Mouse (Mus musculus) liver, embryonic 16.5 days (tissue): Measurements from ENCODE around the gene Tln1. TPM values are rescaled to one million over a fixed set of nuclear protein-coding genes. Genes with fewer than 3 reads are reported as not detected.

ENCODE experiments used
- ATAC-seq: fragments of 200-750 bp; cut with Nextera tagmentation; 2 replicates; pipeline ENCODE4 v1.8.0; 2017; ENCODE audit warnings: low read depth, mild to moderate bottlenecking, moderate number of reproducible peaks, moderate library complexity
- H3K27ac ChIP-seq: fragments of 300-500 bp; sonication (generic); 2 replicates; pipeline ENCODE4 v1.5.1; 2014; ENCODE audit warnings: mild to moderate bottlenecking, low read length
- H3K27me3 ChIP-seq: fragments of 300-500 bp; sonication (generic); 2 replicates; pipeline ENCODE4 v1.6.1; 2014; ENCODE audit warnings: low read depth, low read length, mixed read lengths; ENCODE audit not compliant: control insufficient read depth, insufficient read depth
- H3K36me3 ChIP-seq: fragments of 300-500 bp; sonication (generic); 2 replicates; pipeline ENCODE4 v1.6.1; 2014; ENCODE audit warnings: mild to moderate bottlenecking; ENCODE audit not compliant: control insufficient read depth, insufficient read depth
- H3K4me1 ChIP-seq: fragments of 300-500 bp; sonication (generic); 2 replicates; pipeline ENCODE4 v1.6.1; 2014; ENCODE audit warnings: low read depth, low read length, mixed read lengths; ENCODE audit not compliant: control insufficient read depth
- H3K4me2 ChIP-seq: fragments of 300-500 bp; sonication (generic); 2 replicates; pipeline ENCODE4 v1.6.1; 2014; ENCODE audit warnings: low read depth, low read length, mixed read lengths
- H3K4me3 ChIP-seq: fragments of 300-500 bp; sonication (generic); 2 replicates; pipeline ENCODE4 v1.5.1; 2014; ENCODE audit warnings: low read depth, mild to moderate bottlenecking, low read length
- H3K9ac ChIP-seq: fragments of 300-500 bp; sonication (generic); 2 replicates; pipeline ENCODE4 v1.6.1; 2014; ENCODE audit warnings: low read depth, low read length
- H3K9me3 ChIP-seq: fragments of 300-500 bp; sonication (generic); replicated peaks from 2 replicates; pipeline ENCODE4 v1.6.1; 2016; ENCODE audit warnings: low read length; ENCODE audit not compliant: control insufficient read depth
- WGBS: fragments of 180-500 bp; shearing (Covaris S2); extraction: QIAGEN DNeasy Blood & Tissue Kit; methylation state at CpG from one replicate; pipeline ENCODE4 v1.1.7; 2014; ENCODE audit not compliant: insufficient replicate concordance; 5-methylcytosine and 5-hydroxymethylcytosine counted together
- polyA plus RNA-seq: library from polyadenylated mRNA; unstranded; fragments of >200 nt; fragmentation: Nextera tagmentation; extraction: Ambion mirVana; gene quantifications from 2 replicates; pipeline ENCODE4 v1.2.1, GENCODE M21; 2015

The Tln1 gene
- polyA plus RNA-seq, 1 experiment from 2014 or later = 38.2 TPM

GRCm38 (mm10) chr4:43580721-43581120 is 18.2 kb upstream of the Tln1 start:
- no peaks in the 10 kb centered on the region for H3K9me3 ChIP-seq
- no peak overlapping the region for H3K27ac ChIP-seq
- H3K4me3 ChIP-seq = no peak overlapping the region
- H3K27me3 ChIP-seq = no peaks in the 10 kb centered on the region
- peaks cover 33% of the 10 kb centered on the region for H3K36me3 ChIP-seq
- H3K4me1 ChIP-seq = peaks cover 34% of the 10 kb centered on the region
- no peak overlapping the region for H3K4me2 ChIP-seq
- WGBS = 86% methylated on average over 5 of the region's 5 CpGs
- no peak for ATAC-seq
- no peak overlapping the region for H3K9ac ChIP-seq

GRCm38 (mm10) chr4:43579731-43580130 is 17.2 kb upstream of the Tln1 start:
- Histone ChIP-seq H3K4me3 (peak overlapping the region; percentile 91), H3K36me3 (peaks cover 33% of the 10 kb centered on the region), H3K27ac (no peak overlapping the region), H3K4me2 (peak overlapping the region; percentile 94), H3K9me3 (no peaks in the 10 kb centered on the region), H3K9ac (peak overlapping the region; percentile 85), H3K27me3 (no peaks in the 10 kb centered on the region), H3K4me1 (peaks cover 39% of the 10 kb centered on the region)
- no peak for ATAC-seq
- WGBS = 71% methylated on average over 6 of the region's 6 CpGs

- no peak for ATAC-seq
- Histone ChIP-seq H3K4me3 (peak overlapping the region; percentile 91), H3K36me3 (peaks cover 33% of the 10 kb centered on the region), H3K9me3 (no peaks in the 10 kb centered on the region), H3K9ac (peak overlapping the region; percentile 85), H3K27ac (peak overlapping the region; percentile 92), H3K4me1 (peaks cover 39% of the 10 kb centered on the region), H3K27me3 (no peaks in the 10 kb centered on the region), H3K4me2 (peak overlapping the region; percentile 94)
- WGBS = 4% methylated on average over 10 of the region's 10 CpGs
These were observed 16.8 kb upstream of the Tln1 start for GRCm38 (mm10) chr4:43579256-43579655.

DNA sequence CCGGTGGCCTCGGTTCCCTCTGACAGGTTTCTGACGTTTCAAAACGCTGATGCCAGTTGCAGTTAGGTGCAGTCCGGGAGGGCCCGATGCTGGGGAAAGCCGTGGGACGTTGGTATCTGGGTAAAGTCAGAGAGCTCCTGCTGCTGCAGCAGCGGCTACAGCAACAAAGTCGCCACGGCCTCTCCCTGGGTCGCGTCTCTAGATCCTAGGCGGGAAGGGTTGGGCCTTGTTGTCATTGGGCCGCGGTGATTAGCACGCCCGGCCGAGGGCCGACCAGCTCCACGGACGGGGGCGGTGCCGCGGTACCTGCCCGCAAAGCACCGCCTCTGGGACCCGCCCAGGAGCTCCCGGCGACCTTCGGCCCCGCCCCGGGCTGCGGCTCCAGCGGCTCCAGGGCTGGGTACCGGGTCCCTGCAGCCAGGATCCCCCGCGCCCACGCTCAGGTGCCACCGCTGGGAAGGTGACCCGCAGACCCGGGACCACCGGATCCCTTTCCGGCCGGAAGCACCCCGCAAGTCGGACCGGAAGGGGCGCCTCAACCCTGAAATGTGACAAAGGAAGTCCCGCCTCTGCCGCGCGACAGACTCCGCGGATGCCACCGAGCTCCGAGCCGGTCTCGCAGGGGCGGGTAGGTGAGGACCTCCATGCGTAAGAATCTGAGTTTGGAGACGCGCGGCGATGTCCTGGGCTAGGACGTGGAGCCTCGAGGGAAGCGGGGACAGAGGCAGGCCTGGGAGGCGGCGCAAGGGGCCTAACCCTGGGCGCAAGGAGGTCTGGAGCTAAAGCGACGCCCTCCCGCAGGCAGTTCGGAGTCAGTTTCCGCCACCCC is 16.1 kb upstream of the Tln1 start, which contains the start of the genes Rgp1 and Gba2:
TSS of gene Rgp1 (plus strand) at position 340 of the 829 bp plus-strand sequence.
TSS of gene Gba2 (minus strand) at position 498 of the 829 bp plus-strand sequence.
- Histone ChIP-seq H3K9me3 (no peaks in the 10 kb centered on the region), H3K4me3 (peak within 1 kb of the TSS; percentile 91), H3K4me1 (peaks cover 39% of the 10 kb centered on the region), H3K27me3 (no peaks in the 10 kb centered on the region), H3K9ac (peak within 1 kb of the TSS; percentile 85), H3K27ac (peak within 1 kb of the TSS; percentile 92), H3K4me2 (peak within 1 kb of the TSS; percentile 94), H3K36me3 (peaks cover 33% of the 10 kb centered on the region)
- ATAC-seq = peak; percentile 99
- under 1% methylated on average over 76 of the region's 76 CpGs for WGBS

- peak overlapping the region; percentile 85 for H3K9ac ChIP-seq
- H3K4me3 ChIP-seq = peak overlapping the region; percentile 91
- peaks cover 31% of the 10 kb centered on the region for H3K36me3 ChIP-seq
- WGBS = 27% methylated on average over 8 of the region's 8 CpGs
- H3K27ac ChIP-seq = peak overlapping the region; percentile 92
- H3K9me3 ChIP-seq = no peaks in the 10 kb centered on the region
- peak overlapping the region; percentile 94 for H3K4me2 ChIP-seq
- ATAC-seq = no peak
- peaks cover 39% of the 10 kb centered on the region for H3K4me1 ChIP-seq
- no peaks in the 10 kb centered on the region for H3K27me3 ChIP-seq
These were observed 14.9 kb upstream of the Tln1 start for GRCm38 (mm10) chr4:43577237-43577881.

DNA sequence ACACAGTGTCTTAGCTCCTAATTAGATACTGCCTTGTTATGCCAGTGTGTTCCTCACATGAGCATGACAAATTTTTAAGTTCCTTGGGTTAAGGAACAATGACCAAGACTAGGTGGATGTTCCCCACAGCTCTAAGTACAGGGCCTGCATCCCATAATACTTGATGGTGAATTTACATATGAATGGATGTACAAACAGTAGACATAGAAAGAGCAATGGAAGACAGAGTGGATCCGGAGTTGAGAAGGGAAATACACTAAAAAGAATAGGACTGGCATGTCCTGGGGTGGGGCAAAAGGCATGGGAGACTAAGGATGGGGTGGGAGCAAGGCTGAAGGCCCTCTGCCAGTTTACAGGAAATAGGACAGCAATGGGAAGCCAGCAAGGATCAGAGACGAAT is 12.9 kb upstream of the Tln1 start:
- Histone ChIP-seq H3K27ac (no peak overlapping the region), H3K9ac (no peak overlapping the region), H3K36me3 (peaks cover 23% of the 10 kb centered on the region), H3K27me3 (no peaks in the 10 kb centered on the region), H3K4me1 (peaks cover 39% of the 10 kb centered on the region), H3K4me3 (no peak overlapping the region), H3K4me2 (peak overlapping the region; percentile 94), H3K9me3 (no peaks in the 10 kb centered on the region)
- ATAC-seq = no peak
- WGBS = 52% methylated on average over 2 of the region's 2 CpGs

DNA sequence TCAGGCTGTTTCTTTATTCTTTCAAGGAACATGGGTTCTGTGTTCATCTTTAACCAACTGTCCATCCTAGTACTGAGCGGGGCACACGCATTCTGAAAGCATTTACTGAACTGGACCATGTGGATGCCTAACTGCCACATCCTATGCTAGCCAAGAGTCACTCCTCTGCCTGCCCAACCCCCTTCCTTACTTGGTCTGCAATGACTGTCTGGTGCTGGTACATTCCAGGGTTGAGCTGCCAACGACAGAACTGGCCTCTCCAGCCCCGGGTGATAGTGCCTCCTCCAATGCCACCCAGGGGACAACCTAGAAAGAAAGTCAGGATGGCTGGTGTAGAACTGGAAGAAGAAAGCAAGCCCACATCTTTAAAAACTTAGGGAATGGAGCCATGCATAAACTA is 11.1 kb upstream of the Tln1 start:
- H3K4me1 ChIP-seq = peaks cover 27% of the 10 kb centered on the region
- no peak for ATAC-seq
- no peaks in the 10 kb centered on the region for H3K27me3 ChIP-seq
- H3K9ac ChIP-seq = no peak overlapping the region
- 80% methylated on average over 4 of the region's 4 CpGs for WGBS
- H3K4me3 ChIP-seq = no peak overlapping the region
- H3K36me3 ChIP-seq = peaks cover 39% of the 10 kb centered on the region
- no peak overlapping the region for H3K27ac ChIP-seq
- no peaks in the 10 kb centered on the region for H3K9me3 ChIP-seq
- no peak overlapping the region for H3K4me2 ChIP-seq

- Histone ChIP-seq H3K4me1 (peaks cover 13% of the 10 kb centered on the region), H3K36me3 (peaks cover 59% of the 10 kb centered on the region), H3K27me3 (no peaks in the 10 kb centered on the region), H3K27ac (no peak overlapping the region), H3K9ac (no peak overlapping the region), H3K4me3 (no peak overlapping the region), H3K4me2 (no peak overlapping the region), H3K9me3 (no peaks in the 10 kb centered on the region)
- ATAC-seq = no peak
- 67% methylated on average over 6 of the region's 6 CpGs for WGBS
These were observed 9.0 kb upstream of the Tln1 start for GRCm38 (mm10) chr4:43571395-43572045.
